Mouse (Mus musculus) bone marrow macrophage, adult 2 months (primary cell): Measurements from ENCODE around the gene Ube2c.

Experiments
- CTCF ChIP-seq: IDR thresholded peaks from 2 replicates; pipeline ENCODE4 v1.5.1; 2012; ENCODE audit warnings: low read depth, mild to moderate bottlenecking, low read length, moderate library complexity
- POLR2A ChIP-seq: IDR thresholded peaks from 2 replicates; pipeline ENCODE4 v1.6.1; 2012; ENCODE audit warnings: mild to moderate bottlenecking, low read depth, low read length, borderline replicate concordance

- TF ChIP-seq POLR2A, result no peak
- no peak for TF ChIP-seq CTCF
Observed at GRCm38 (mm10) chr2:164792400-164793190, 22.9 kb downstream of the Ube2c start.
